Mouse (Mus musculus) heart, embryonic 14.5 days (tissue): Measurements from ENCODE around the gene Stpg2. TPM values are rescaled to one million over a fixed set of nuclear protein-coding genes. Genes with fewer than 3 reads are reported as not detected.

ENCODE experiments used
- ATAC-seq: fragments of 200-750 bp; cut with Nextera tagmentation; 2 replicates; pipeline ENCODE4 v1.8.0; 2017; ENCODE audit warnings: low read depth, moderate TSS enrichment; ENCODE audit not compliant: insufficient number of reproducible peaks, insufficient read depth, low FRiP score
- H3K27ac ChIP-seq, 2 experiments: fragments of 200-500 bp in 1 of 2; fragments of 300-500 bp in 1 of 2; sonication (generic) in 1 of 2; replicated peaks in 1 of 2; 2 replicates each; pipeline ENCODE4 v1.5.1; 2012 to 2014; ENCODE audit warnings: low read depth in 2 of 2, low read length in 2 of 2, control low read depth in 1 of 2, mild to moderate bottlenecking in 1 of 2, mixed read lengths in 1 of 2; ENCODE audit not compliant: control insufficient read depth in 1 of 2, insufficient read depth in 1 of 2
- H3K27me3 ChIP-seq: fragments of 300-500 bp; sonication (generic); 2 replicates; pipeline ENCODE4 v1.6.1; 2014; ENCODE audit warnings: mild to moderate bottlenecking, low read length, control low read depth; ENCODE audit not compliant: control insufficient read depth, insufficient read depth
- H3K36me3 ChIP-seq: fragments of 300-500 bp; sonication (generic); 2 replicates; pipeline ENCODE4 v1.6.1; 2014; ENCODE audit warnings: mild to moderate bottlenecking, control low read depth, low read length, mixed read lengths; ENCODE audit not compliant: control insufficient read depth, insufficient read depth
- H3K4me1 ChIP-seq, 2 experiments: fragments of 200-500 bp in 1 of 2; fragments of 300-500 bp in 1 of 2; sonication (generic) in 1 of 2; 2 replicates each; pipeline ENCODE4 v1.6.1; 2012 to 2014; ENCODE audit warnings: low read length in 2 of 2, control low read depth in 1 of 2, mixed read lengths in 1 of 2; ENCODE audit not compliant: control insufficient read depth in 2 of 2, insufficient read depth in 2 of 2
- H3K4me2 ChIP-seq: fragments of 300-500 bp; sonication (generic); 2 replicates; pipeline ENCODE4 v1.6.1; 2014; ENCODE audit warnings: mild to moderate bottlenecking, low read length
- H3K4me3 ChIP-seq, 2 experiments: fragments of 200-500 bp in 1 of 2; fragments of 300-500 bp in 1 of 2; sonication (generic) in 1 of 2; 2 replicates each; pipeline ENCODE4 v1.5.1; 2012 to 2014; ENCODE audit warnings: low read length in 2 of 2, mild to moderate bottlenecking in 2 of 2, control low read depth in 1 of 2, low read depth in 1 of 2, moderate library complexity in 1 of 2; ENCODE audit not compliant: control insufficient read depth in 1 of 2, insufficient read depth in 1 of 2
- H3K9ac ChIP-seq: fragments of 300-500 bp; sonication (generic); 2 replicates; pipeline ENCODE4 v1.6.1; 2014; ENCODE audit warnings: mild to moderate bottlenecking, low read length
- H3K9me3 ChIP-seq: fragments of 300-500 bp; sonication (generic); 2 replicates; pipeline ENCODE4 v1.6.1; 2016; ENCODE audit warnings: low read length, control low read depth; ENCODE audit not compliant: control insufficient read depth
- WGBS: fragments of 180-500 bp; shearing (Covaris S2); extraction: QIAGEN DNeasy Blood & Tissue Kit; methylation state at CpG from one replicate; pipeline ENCODE4 v1.1.7; 2014; 5-methylcytosine and 5-hydroxymethylcytosine counted together
- polyA plus RNA-seq: library from polyadenylated mRNA; unstranded; fragments of >200 nt; fragmentation: Nextera tagmentation; extraction: Ambion mirVana; gene quantifications from 2 replicates; pipeline ENCODE4 v1.2.1, GENCODE M21; 2014

Stpg2 gene
- polyA plus RNA-seq, 1 experiment from 2014 or later, result not detected

GRCm38 (mm10) chr3:139419142-139419541 lies 213.6 kb downstream of the Stpg2 start:
- Histone ChIP-seq H3K9me3 (no peaks in the 10 kb centered on the region), H3K4me1 (no peaks in the 10 kb centered on the region), H3K4me3 (no peak overlapping the region), H3K4me2 (no peak overlapping the region), H3K9ac (no peak overlapping the region), H3K27ac (no peak overlapping the region), H3K36me3 (no peaks in the 10 kb centered on the region), H3K27me3 (no peaks in the 10 kb centered on the region)
- 73% methylated on average over 5 of the region's 5 CpGs for WGBS
- no peak for ATAC-seq

GRCm38 (mm10) chr3:139442170-139442569 lies 236.7 kb downstream of the Stpg2 start:
- Histone ChIP-seq H3K9me3 (no peaks in the 10 kb centered on the region), H3K4me2 (peak overlapping the region; percentile 21; the same call in 1 of the 2 replicates), H3K27me3 (no peaks in the 10 kb centered on the region), H3K4me3 (no peak overlapping the region), H3K4me1 (peaks cover 0 to 6% of the 10 kb centered on the region in 2 experiments; a peak in 2 of 4 replicates), H3K9ac (no peak overlapping the region), H3K27ac (peak overlapping the region; percentile 19 to 62; a peak in 1 of 4 replicates), H3K36me3 (no peaks in the 10 kb centered on the region)
- ATAC-seq, result peak; percentile 56; the same call in 1 of the 2 replicates
- 17% methylated on average over 7 of the region's 7 CpGs for WGBS

GRCm38 (mm10) chr3:139495939-139496338 lies 290.4 kb downstream of the Stpg2 start:
- no peak overlapping the region for H3K9ac ChIP-seq
- no peaks in the 10 kb centered on the region for H3K9me3 ChIP-seq
- no peaks in the 10 kb centered on the region for H3K36me3 ChIP-seq
- no peak overlapping the region for H3K4me2 ChIP-seq
- H3K27ac ChIP-seq, result no peak overlapping the region
- no peak overlapping the region for H3K4me3 ChIP-seq
- H3K4me1 ChIP-seq, result no peaks in the 10 kb centered on the region; a peak in 1 of 4 replicates
- WGBS, result 41% methylated on average over 3 of the region's 3 CpGs
- no peaks in the 10 kb centered on the region for H3K27me3 ChIP-seq
- ATAC-seq, result no peak; the same call in 1 of the 2 replicates

- Histone ChIP-seq H3K9ac (no peak overlapping the region), H3K4me2 (no peak overlapping the region)
- no peak for ATAC-seq
These were observed 296.7 kb downstream of the Stpg2 start for GRCm38 (mm10) chr3:139502216-139502615.

GRCm38 (mm10) chr3:139509275-139509985 lies 303.9 kb downstream of the Stpg2 start:
- Histone ChIP-seq H3K9ac (no peak overlapping the region), H3K27ac (no peak overlapping the region), H3K9me3 (no peaks in the 10 kb centered on the region), H3K36me3 (no peaks in the 10 kb centered on the region), H3K27me3 (no peaks in the 10 kb centered on the region), H3K4me3 (no peak overlapping the region), H3K4me1 (no peaks in the 10 kb centered on the region), H3K4me2 (no peak overlapping the region)
- 43% methylated on average over 6 of the region's 6 CpGs for WGBS
- no peak for ATAC-seq

More at GRCm38 (mm10) chr3:139502216-139502615, 296.7 kb downstream of the Stpg2 start:
- WGBS, result 78% methylated on average over 5 of the region's 5 CpGs
- Histone ChIP-seq H3K4me3 (no peak overlapping the region), H3K4me1 (no peaks in the 10 kb centered on the region), H3K27me3 (no peaks in the 10 kb centered on the region), H3K36me3 (no peaks in the 10 kb centered on the region), H3K9me3 (no peaks in the 10 kb centered on the region), H3K27ac (no peak overlapping the region)

GRCm38 (mm10) chr3:139578496-139578895 lies 373.0 kb downstream of the Stpg2 start:
- H3K9ac ChIP-seq, result no peak overlapping the region
- 80% methylated on average over 2 of the region's 2 CpGs for WGBS

GRCm38 (mm10) chr3:139581298-139581697 lies 375.8 kb downstream of the Stpg2 start:
- Histone ChIP-seq H3K36me3 (no peaks in the 10 kb centered on the region), H3K27me3 (no peaks in the 10 kb centered on the region), H3K4me2 (no peak overlapping the region), H3K9ac (no peak overlapping the region), H3K9me3 (no peaks in the 10 kb centered on the region), H3K27ac (no peak overlapping the region), H3K4me1 (no peaks in the 10 kb centered on the region), H3K4me3 (no peak overlapping the region)
- ATAC-seq, result no peak

More at GRCm38 (mm10) chr3:139578496-139578895, 373.0 kb downstream of the Stpg2 start:
- Histone ChIP-seq H3K27ac (no peak overlapping the region), H3K36me3 (no peaks in the 10 kb centered on the region), H3K4me1 (no peaks in the 10 kb centered on the region), H3K4me2 (no peak overlapping the region), H3K9me3 (no peaks in the 10 kb centered on the region), H3K27me3 (no peaks in the 10 kb centered on the region), H3K4me3 (no peak overlapping the region)
- ATAC-seq, result no peak

GRCm38 (mm10) chr3:139599508-139599907 lies 394.0 kb downstream of the Stpg2 start:
- ATAC-seq, result no peak
- Histone ChIP-seq H3K27me3 (no peaks in the 10 kb centered on the region), H3K4me1 (no peaks in the 10 kb centered on the region), H3K36me3 (no peaks in the 10 kb centered on the region), H3K4me3 (no peak overlapping the region), H3K9ac (no peak overlapping the region), H3K27ac (no peak overlapping the region), H3K9me3 (no peaks in the 10 kb centered on the region), H3K4me2 (no peak overlapping the region)
- WGBS, result 74% methylated on average over 3 of the region's 3 CpGs
